Mouse (Mus musculus) heart, adult 2 months (tissue): ENCODE data around the gene Ndufb3. TPM values are rescaled to one million over a fixed set of nuclear protein-coding genes. Genes with fewer than 3 reads are reported as not detected.
"Not testable (repeated sequence)": the region's sequence is repeated elsewhere in the genome, so short reads cannot be mapped to it uniquely, and the experiment has no call there.

Experiments used
- DNase-seq, 2 experiments: peaks; one replicate each; pipeline ENCODE4 v3.0.0; 2021
- H3K27ac ChIP-seq: fragments of 200-600 bp; 2 replicates; pipeline ENCODE4 v1.8.1; 2022
- H3K27me3 ChIP-seq: fragments of 200-500 bp; 2 replicates; pipeline ENCODE4 v1.6.1; 2012; ENCODE audit warnings: mild to moderate bottlenecking, low read length, inconsistent platforms, mixed read lengths; ENCODE audit not compliant: control insufficient read depth, insufficient read depth
- H3K36me3 ChIP-seq: fragments of 200-500 bp; 2 replicates; pipeline ENCODE4 v1.6.1; 2012; ENCODE audit warnings: low read length, inconsistent platforms; ENCODE audit not compliant: control insufficient read depth, insufficient read depth
- H3K4me1 ChIP-seq: fragments of 200-500 bp; 2 replicates; pipeline ENCODE4 v1.6.1; 2011; ENCODE audit warnings: low read length; ENCODE audit not compliant: control insufficient read depth, insufficient read depth
- H3K4me3 ChIP-seq: fragments of 200-600 bp; 2 replicates; pipeline ENCODE4 v1.8.1; 2022
- H3K79me2 ChIP-seq: fragments of 200-500 bp; replicated peaks from 2 replicates; pipeline ENCODE4 v1.6.1; 2012; ENCODE audit warnings: mild to moderate bottlenecking, inconsistent platforms, low read length, moderate library complexity, mixed read lengths; ENCODE audit not compliant: control insufficient read depth, insufficient read depth
- H3K9ac ChIP-seq: fragments of 200-500 bp; 2 replicates; pipeline ENCODE4 v1.6.1; 2012; ENCODE audit warnings: low read depth, mild to moderate bottlenecking, control low read depth, inconsistent platforms, low read length, mixed read lengths
- CTCF ChIP-seq: fragments of 200-600 bp; IDR thresholded peaks from 2 replicates; pipeline ENCODE4 v1.8.1; 2022; ENCODE audit warnings: antibody characterized with exemption, mild to moderate bottlenecking, moderate library complexity
- EP300 ChIP-seq: fragments of 200-500 bp; IDR thresholded peaks from 2 replicates; pipeline ENCODE4 v1.6.1; 2011; ENCODE audit warnings: low read depth, low read length, control low read depth; ENCODE audit not compliant: insufficient read depth
- POLR2A ChIP-seq: fragments of 200-500 bp; IDR thresholded peaks from 2 replicates; pipeline ENCODE4 v1.6.1; 2011; ENCODE audit warnings: mild to moderate bottlenecking, low read depth, low read length, control low read depth; ENCODE audit not compliant: insufficient read depth
- WGBS: fragments of 180-500 bp; shearing (Covaris S2); methylation state at CpG from one replicate; pipeline ENCODE4 v1.1.7; 2018; 5-methylcytosine and 5-hydroxymethylcytosine counted together
- intact Hi-C: fragments of 180-260 bp; cut with DNase I; formaldehyde crosslinking; loops from one replicate; pipeline ENCODE4 v1.15.1; 2025
- polyA plus RNA-seq: library from polyadenylated mRNA; depleted of rRNA; stranded (reverse); fragments of >200 nt; gene quantifications from 2 replicates; pipeline ENCODE4 v1.2.3, GENCODE M21; 2012; rRNA removed
- total RNA-seq, 2 experiments: library from RNA; stranded (reverse); gene quantifications; 2 replicates each; pipeline ENCODE4 v1.2.3; 2021

The Ndufb3 gene
- total and polyA plus RNA-seq, 3 experiments = 201 to 322 (median 278) TPM

DNA sequence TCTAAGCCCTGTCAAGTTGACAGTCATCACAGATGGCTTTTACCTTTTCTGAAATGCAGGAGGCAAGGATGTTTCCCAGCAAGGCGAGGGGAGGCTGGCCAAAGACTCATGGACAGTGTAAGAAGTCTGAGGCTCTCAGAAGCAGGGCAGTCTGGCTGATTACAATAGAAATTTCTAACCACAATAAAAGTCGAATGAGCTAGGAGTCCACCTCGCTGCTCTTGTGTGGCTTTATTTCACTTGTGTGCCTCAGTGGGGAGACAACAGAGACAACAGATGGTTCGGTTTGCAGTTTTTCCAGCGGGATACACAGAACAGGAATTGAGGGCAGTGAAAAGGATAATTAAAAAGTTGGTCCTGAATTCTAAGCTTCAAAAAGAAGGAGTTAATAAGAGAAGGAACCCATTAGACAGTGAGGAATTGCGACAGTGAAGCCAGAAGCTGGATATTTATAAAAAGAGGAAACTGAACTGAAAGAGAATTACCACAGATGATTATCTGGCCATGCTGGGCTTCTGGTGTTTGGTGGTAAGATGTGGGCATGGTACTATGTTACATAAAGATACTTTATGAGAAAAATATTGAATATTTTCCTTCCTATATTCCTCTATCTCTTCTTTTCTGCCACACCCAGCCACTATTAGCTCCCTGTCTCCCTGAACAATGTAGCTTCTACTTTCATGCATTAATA, 31.9 kb downstream of the Ndufb3 start:
- 73% methylated on average over 6 of the region's 6 CpGs for WGBS

DNA sequence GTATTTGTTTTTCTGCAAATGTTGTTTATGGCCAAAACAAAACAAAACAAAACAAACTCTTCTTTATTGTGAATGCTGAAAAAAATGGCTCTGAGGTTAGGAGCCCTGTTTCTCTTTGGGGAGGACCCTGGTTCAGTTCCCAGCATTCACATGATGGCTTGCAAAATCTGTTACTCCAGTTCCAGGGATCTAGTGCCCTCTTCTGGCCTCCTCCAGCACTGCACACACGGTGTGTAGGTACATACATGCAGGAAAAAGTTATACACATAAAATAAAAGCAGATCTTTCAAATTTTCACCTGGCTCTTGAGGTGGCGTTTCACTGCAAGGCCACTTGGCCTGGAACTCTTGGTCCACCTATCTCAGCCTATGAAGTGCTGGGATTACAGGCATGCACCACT, 32.6 kb downstream of the Ndufb3 start:
- Histone ChIP-seq H3K27ac (no peak overlapping the region), H3K27me3 (no peaks in the 10 kb centered on the region), H3K4me3 (no peak overlapping the region), H3K4me1 (no peaks in the 10 kb centered on the region), H3K9ac (no peak overlapping the region), H3K79me2 (no peaks in the 10 kb centered on the region), H3K36me3 (peaks cover 2% of the 10 kb centered on the region; the same call in 1 of the 2 replicates)
- 85% methylated on average over 2 of the region's 2 CpGs for WGBS
- TF ChIP-seq CTCF = peak; percentile 28; the same call in 1 of the 2 replicates
- TF ChIP-seq POLR2A = no peak
- no peak for TF ChIP-seq EP300
- intact Hi-C loops = no loop called here
- no peak for DNase-seq

More for the DNA sequence above, 31.9 kb downstream of the Ndufb3 start:
- Histone ChIP-seq H3K79me2 (no peaks in the 10 kb centered on the region), H3K27ac (no peak overlapping the region), H3K27me3 (no peaks in the 10 kb centered on the region), H3K4me1 (no peaks in the 10 kb centered on the region), H3K36me3 (peaks cover 2% of the 10 kb centered on the region; the same call in 1 of the 2 replicates), H3K9ac (no peak overlapping the region), H3K4me3 (no peak overlapping the region)
- intact Hi-C loops = no loop called here
- TF ChIP-seq POLR2A = no peak
- no peak for TF ChIP-seq CTCF
- TF ChIP-seq EP300 = no peak
- no peak for DNase-seq

DNA sequence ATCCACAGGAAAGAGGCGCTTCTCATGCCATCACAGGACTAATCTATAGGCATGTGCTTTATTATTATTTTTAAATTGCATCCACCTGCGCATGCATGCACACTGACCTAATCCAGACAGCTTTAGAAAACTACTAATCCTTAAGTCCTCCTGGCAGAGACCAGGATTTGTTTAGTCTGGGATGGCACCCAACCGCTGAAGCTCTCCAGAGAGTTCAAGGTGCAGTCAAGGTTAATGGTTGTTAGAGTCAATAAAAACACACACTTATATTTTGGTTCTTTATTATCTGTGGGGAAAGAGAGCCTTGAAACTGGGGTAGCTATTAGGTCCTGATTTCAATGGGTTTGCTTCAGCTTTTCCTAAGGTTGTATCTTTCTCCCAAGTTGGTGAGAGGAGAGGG, 35.1 kb downstream of the Ndufb3 start:
- H3K27ac ChIP-seq = peak overlapping the region; percentile 80
- no peaks in the 10 kb centered on the region for H3K27me3 ChIP-seq
- DNase-seq = peak in 1 of 2 experiments; percentile 21
- H3K4me1 ChIP-seq = no peaks in the 10 kb centered on the region
- 61% methylated on average over 3 of the region's 3 CpGs for WGBS
- H3K4me3 ChIP-seq = no peak overlapping the region
- TF ChIP-seq CTCF (no peak), POLR2A (no peak), EP300 (no peak)
- peaks cover 2% of the 10 kb centered on the region; the same call in 1 of the 2 replicates for H3K36me3 ChIP-seq
- intact Hi-C loops = no loop called here
- no peaks in the 10 kb centered on the region for H3K79me2 ChIP-seq
- no peak overlapping the region for H3K9ac ChIP-seq

DNA sequence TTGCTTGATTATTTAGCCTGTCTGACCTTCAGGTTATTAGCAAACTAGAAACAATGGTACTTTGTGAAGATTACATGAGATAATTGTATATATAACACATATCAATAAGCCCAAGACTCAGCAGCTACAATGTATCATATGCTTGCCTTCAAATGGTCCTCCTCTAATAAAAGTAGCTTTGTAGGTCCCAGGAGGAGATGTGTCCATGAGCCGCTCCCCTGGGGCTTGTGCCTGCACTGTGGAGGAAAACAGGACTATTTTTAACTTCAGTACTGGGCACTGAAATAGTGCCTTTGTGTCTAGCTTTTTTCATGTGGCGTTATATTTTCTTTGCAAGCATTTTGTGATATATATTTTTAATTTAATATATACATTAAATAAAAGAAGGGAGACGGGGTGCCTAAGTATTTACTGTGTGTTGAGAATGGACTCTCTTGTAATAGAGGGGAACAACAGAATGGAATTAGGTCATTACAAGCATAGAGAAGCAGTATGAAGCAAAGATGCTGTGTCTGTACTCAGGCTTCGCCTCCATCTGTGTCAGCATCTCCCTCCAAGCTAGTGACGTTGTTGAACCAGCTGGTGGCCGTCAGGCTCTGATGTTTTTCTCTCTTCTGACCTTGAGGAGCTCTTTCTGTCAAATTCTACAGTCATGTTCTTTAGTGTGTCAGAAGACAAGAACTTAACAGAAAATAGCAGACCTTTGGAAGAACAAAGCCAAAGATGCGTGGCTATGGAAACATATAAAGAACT, 36.0 kb downstream of the Ndufb3 start:
- 46% methylated on average over 7 of the region's 7 CpGs for WGBS
- Histone ChIP-seq H3K27ac (peak overlapping the region; percentile 80), H3K4me1 (no peaks in the 10 kb centered on the region), H3K27me3 (no peaks in the 10 kb centered on the region), H3K36me3 (peaks cover 2% of the 10 kb centered on the region; the same call in 1 of the 2 replicates), H3K4me3 (peak overlapping the region; percentile 13; the same call in 1 of the 2 replicates), H3K79me2 (no peaks in the 10 kb centered on the region), H3K9ac (no peak overlapping the region)
- intact Hi-C loops = no loop called here
- no peak for TF ChIP-seq CTCF
- TF ChIP-seq POLR2A = peak; percentile 45; the same call in 1 of the 2 replicates
- no peak for TF ChIP-seq EP300
- DNase-seq = peak; percentile 21 to 30

DNA sequence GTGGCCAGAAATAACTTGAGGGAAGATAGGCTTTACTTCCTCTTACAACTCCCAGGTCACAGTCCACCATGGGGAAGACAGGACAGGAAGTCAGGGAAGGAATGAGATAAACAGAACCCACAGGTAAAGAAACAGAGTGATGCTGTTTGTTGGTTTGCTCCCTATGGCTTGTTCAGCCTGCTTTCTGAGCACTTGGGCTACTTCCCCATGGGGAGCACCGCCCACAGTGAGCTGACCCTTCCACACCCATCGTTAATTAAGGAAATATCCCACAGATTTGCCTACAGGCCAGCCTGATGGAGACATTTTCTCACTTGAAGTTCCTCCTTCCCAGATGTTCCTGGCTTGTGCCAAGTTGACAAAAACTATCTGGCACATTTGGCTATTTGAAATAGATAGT, 42.7 kb downstream of the Ndufb3 start:
- H3K27ac ChIP-seq, H3K4me3 ChIP-seq, intact Hi-C loops, H3K36me3 ChIP-seq, H3K27me3 ChIP-seq, H3K79me2 ChIP-seq, H3K9ac ChIP-seq, H3K4me1 ChIP-seq, DNase-seq: not testable (repeated sequence)
- 73% methylated on average over 2 of the region's 2 CpGs for WGBS

Other genes starting within 250 kb of the Ndufb3 start
- gene Bzw1, start 193.5 kb upstream of the Ndufb3 start, total RNA-seq = 10 to 100 TPM; 62.6 to 70.7 TPM
- gene Bzw1, start 193.5 kb upstream of the Ndufb3 start, polyA plus RNA-seq = 14.5 and 28.6 TPM in 2 replicates
- gene Clk1, start 162.3 kb upstream of the Ndufb3 start, total RNA-seq = 10 to 100 TPM; 50.2 to 50.4 TPM
- gene Clk1, start 162.3 kb upstream of the Ndufb3 start, polyA plus RNA-seq = 43.3 and 82.3 TPM in 2 replicates
- 1 to 10 TPM; 9.1 to 9.4 TPM for gene Nif3l1, start 141.2 kb upstream of the Ndufb3 start, total RNA-seq
- 14.5 and 25.7 TPM in 2 replicates for gene Nif3l1, start 141.2 kb upstream of the Ndufb3 start, polyA plus RNA-seq
- 10 to 100 TPM; 17.5 to 19.6 TPM for gene Ppil3, start 140.9 kb upstream of the Ndufb3 start, total RNA-seq
- gene Ppil3, start 140.9 kb upstream of the Ndufb3 start, polyA plus RNA-seq = 18.3 and 23.2 TPM in 2 replicates
- gene Orc2, start 81.3 kb upstream of the Ndufb3 start, total RNA-seq = 10 to 100 TPM in 1 of 2 experiments, 1 to 10 TPM in 1; 8.8 to 10.2 TPM
- gene Orc2, start 81.3 kb upstream of the Ndufb3 start, polyA plus RNA-seq = 4.0 and 5.4 TPM in 2 replicates
- gene Fam126b, start 61 bp upstream of the Ndufb3 start, total RNA-seq = 10 to 100 TPM; 15.5 to 16.8 TPM
- 1.4 and 3.1 TPM in 2 replicates for gene Fam126b, start 61 bp upstream of the Ndufb3 start, polyA plus RNA-seq
- gene Als2cr12, start 109.6 kb downstream of the Ndufb3 start, total RNA-seq = not detected
- 0.49 TPM in 1 of 2 replicates, not detected in the other for gene Als2cr12, start 109.6 kb downstream of the Ndufb3 start, polyA plus RNA-seq
- gene Cflar, start 125.1 kb downstream of the Ndufb3 start, total RNA-seq = 10 to 100 TPM; 50.2 to 63.0 TPM
- 21.7 and 39.1 TPM in 2 replicates for gene Cflar, start 125.1 kb downstream of the Ndufb3 start, polyA plus RNA-seq
- 1 to 10 TPM; 6.3 to 8.0 TPM for gene Casp8, start 209.0 kb downstream of the Ndufb3 start, total RNA-seq
- 2.0 and 3.8 TPM in 2 replicates for gene Casp8, start 209.0 kb downstream of the Ndufb3 start, polyA plus RNA-seq